Mouse (Mus musculus) monocyte, adult 2 months (primary cell): Measurements from ENCODE around the gene Arntl.

ENCODE experiments used
- DNase-seq, 2 experiments: peaks; one replicate each; pipeline ENCODE4 v3.0.0; 2022; ENCODE audit warnings: low spot score in 2 of 2, low read depth in 1 of 2

Gene Arntl

DNA sequence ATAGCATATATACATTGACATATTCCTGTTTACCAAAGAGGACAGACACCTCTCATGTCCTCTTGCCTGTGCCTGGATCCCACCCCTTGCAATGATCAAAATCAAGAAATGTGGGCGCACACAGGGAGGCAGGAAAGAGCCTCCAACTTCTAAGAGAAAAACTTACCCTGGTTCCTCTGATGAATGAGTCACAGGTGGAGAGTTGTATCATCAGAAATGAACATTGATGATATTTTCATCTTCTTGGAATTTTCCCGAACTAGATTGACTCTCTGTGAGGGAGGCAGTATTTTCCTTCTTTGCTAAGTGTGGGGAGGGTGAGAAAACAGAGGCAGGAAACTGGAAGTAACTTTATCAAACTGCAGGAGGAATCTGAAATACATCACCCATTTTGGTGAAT, 78.1 kb downstream of the Arntl start:
- no peak for DNase-seq

DNA sequence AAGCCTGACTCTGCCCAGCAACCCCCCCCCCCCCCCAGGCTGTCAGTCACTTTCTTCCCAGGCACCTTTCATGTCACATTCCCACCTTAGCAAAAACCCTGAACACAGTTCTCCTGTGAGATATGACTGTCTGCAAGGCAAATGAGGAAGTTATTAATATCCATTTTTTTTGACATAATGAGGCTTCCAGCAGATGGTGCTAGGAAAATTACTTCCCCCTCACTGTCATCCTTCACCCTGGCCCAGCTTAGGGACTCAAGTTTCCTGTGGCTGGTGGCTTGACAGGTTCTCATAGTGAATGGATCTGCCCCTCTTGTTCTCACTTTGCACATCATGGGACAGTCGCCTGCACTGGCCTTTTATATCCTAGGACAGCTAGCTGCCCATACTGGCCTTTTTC, 81.9 kb downstream of the Arntl start:
- no peak for DNase-seq

DNA sequence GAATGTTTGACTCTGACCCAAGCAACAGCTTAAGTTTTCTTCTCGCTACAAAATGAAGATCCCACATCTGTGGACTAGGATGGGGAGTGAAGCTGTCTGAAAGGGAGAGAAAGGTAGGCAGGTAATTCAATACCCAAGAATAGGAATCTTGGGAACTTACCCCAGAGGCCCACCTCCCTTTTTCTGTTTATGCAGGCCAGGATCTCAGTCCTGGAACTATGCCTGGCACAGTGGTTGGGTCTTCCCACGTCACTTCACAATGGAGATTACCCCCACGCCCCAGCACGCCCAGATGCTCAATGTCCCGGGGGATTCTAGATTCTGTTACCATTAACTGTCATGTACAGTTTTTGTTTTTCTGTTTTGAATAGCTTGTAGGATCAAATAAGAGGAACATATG, 84.5 kb downstream of the Arntl start:
- no peak for DNase-seq

- no peak for DNase-seq
Measured at GRCm38 (mm10) chr7:113292193-113292592, 84.9 kb downstream of the Arntl start.

DNA sequence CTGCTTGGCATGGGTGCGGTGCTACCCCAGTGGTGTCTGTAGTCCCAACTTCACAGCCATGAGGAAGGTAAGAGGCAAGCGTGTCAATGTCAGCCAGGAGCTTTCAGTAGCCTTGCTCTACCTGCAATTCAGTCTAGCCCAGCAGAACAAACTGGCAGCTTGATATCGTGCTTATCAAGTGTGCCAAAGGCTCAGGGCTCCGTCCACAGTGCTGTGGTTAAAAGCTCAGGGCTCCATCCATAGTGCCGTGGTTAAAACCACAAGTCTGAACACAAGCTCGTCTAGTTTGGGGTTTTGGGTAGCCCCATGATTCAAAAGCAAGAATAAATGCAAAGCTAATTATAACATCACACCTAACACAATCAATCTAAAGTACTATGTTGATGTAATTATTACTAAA, 87.3 kb downstream of the Arntl start:
- DNase-seq, result no peak

DNA sequence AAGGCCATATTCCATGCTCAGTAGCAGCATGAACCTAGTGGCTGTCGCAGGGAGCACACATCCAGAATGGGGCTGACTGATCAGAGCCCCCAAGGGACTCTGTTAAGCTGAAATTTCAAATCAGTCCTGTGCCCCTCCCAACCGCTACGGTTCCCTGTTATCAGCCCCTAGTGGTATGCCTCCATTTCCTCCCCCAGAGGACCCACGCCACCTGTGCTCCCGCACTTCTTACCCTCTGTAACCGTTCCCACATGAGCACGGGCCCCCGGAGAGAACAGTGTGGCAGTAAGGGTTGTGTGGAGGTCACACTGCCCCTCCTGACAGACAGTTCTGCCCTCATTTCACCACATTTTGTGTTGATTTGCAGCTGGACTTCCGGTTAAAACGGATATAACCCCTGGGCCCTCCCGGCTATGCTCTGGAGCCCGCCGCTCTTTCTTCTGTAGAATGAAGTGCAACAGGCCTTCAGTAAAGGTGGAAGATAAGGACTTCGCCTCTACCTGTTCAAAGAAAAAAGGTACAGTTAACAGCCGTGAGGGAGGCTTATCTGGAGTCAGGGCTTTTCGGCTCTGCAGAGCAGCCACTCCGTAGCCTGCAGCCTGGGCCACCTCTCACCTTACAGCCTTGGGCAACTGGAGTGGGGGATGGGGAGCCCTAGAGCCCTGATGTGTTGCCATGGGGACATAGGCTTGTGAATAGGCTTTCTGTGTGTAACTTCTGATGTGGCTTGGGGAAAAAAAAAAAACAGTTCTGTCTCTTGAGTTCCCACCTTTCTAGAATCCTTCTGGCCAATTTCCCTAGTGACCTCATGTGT, 88.0 kb downstream of the Arntl start:
- no peak for DNase-seq

DNA sequence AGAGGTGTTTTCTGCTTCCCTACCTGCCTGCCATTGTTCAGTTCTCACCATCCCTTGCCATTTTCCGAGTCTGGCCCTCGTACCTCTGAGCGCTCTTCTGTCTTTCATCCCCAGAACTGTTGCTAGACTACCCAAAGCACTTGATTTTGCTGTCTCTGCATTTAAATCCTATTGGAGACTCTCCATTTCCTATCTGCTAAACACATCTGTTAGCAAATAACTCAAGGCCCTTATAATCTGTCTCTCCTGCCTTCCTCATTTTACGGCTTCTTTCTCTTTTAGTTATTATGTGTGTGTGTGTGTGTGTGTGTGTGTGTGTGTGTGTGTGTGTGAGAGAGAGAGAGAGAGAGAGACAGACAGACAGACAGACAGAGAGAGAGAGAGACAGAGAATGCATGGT, 90.5 kb downstream of the Arntl start:
- no peak for DNase-seq

DNA sequence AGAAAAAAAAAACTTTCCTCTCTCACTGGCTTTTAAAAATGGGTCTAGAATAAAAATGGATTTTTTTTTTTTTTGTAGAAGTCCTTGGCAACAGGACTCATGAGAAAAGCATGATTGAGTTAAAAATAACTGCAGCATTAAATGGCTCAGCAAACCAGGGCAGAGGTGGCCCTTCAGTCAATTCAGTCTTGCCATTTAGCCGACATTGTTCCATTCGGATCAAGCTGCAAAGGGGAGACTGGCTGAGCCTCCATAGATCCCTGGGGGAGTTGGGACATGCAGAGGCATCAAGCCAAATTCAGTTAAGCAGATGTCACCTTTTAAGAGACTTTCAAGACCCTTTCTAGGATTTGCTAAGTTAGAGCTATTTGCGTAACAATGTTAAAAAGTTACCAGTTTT, 102.9 kb downstream of the Arntl start:
- DNase-seq, result no peak

- DNase-seq, result no peak
Measured at GRCm38 (mm10) chr7:113311784-113312183, 104.5 kb downstream of the Arntl start.

DNA sequence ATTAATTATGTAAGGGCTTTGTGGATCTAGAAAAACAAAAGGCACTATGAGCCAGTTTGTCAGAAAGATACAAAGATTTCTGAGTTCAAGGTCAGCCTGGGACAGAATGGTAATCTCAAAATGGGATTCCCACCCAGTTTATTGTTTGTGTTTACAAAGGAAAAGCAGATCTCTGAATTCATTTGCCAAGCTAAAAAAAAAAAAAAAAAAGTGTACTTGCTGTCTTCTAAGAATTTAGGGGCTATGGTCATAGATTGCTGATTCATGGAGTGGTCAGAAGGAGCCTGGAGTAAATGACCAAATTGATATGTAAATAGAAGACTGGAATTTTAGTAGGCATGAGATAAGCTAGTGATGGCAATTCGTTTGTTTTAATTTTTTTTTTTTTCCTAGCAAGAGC, 112.9 kb downstream of the Arntl start:
- no peak for DNase-seq

DNA sequence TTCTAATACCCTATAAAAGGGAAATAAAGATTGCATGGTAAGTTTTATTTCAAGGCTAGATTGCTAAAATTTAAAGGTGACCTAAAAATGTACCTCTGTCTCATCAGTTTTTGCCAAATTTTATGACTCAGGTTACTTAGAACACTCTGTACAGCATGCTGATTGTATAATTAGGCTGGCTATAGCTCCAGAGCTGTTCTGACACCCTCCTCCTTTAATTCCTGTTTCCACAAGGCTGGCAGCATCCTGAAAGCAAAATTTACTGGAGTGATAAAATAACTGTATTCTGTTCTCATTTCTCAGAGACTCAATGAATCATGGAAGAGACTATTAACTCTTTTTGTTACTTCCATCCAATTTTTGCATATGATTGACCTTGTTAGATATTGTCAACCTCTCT, 126.8 kb downstream of the Arntl start:
- DNase-seq, result no peak

- DNase-seq, result no peak
Measured at GRCm38 (mm10) chr7:113335250-113335649, 128.0 kb downstream of the Arntl start.

- DNase-seq, result no peak
Measured at GRCm38 (mm10) chr7:113347271-113347670, 140.0 kb downstream of the Arntl start.

- DNase-seq, result no peak
Measured at GRCm38 (mm10) chr7:113347694-113348093, 140.4 kb downstream of the Arntl start.

- no peak for DNase-seq
Measured at GRCm38 (mm10) chr7:113349089-113349488, 141.8 kb downstream of the Arntl start.
